Mouse (Mus musculus): Measurements from ENCODE around the gene Pou2f3.
"Not testable (repeated sequence)": the region's sequence is repeated elsewhere in the genome, so short reads cannot be mapped to it uniquely, and the experiment has no call there.

Gene Pou2f3

GRCm38 (mm10) chr9:43166346-43166745 lies 43.8 kb downstream of the Pou2f3 start:
- DNase-seq (ENCODE audit: low spot score), result no peak

GRCm38 (mm10) chr9:43155960-43156359 lies 54.2 kb downstream of the Pou2f3 start:
- DNase-seq (ENCODE audit: low spot score), result no peak

DNA sequence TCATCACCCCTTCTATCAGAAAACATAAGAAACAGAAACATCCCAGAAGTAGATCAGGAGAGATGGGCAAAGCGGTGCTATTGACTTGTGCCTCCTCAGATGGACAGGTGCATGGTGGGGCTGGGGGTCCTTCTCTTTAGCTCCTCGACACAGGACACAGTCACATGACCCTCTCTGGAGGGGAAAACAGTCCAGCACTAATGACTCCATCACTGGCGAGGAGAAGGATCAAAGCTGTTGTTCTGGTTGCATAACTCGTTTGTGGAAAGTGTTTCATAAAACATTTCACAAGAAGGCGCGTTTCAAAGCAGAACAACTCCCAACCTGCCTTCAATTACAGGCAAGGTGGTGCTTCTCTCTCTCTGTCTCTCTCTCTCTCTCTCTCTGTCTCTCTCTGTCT lies 58.4 kb downstream of the Pou2f3 start:
- no peak for DNase-seq (ENCODE audit: low spot score)

DNA sequence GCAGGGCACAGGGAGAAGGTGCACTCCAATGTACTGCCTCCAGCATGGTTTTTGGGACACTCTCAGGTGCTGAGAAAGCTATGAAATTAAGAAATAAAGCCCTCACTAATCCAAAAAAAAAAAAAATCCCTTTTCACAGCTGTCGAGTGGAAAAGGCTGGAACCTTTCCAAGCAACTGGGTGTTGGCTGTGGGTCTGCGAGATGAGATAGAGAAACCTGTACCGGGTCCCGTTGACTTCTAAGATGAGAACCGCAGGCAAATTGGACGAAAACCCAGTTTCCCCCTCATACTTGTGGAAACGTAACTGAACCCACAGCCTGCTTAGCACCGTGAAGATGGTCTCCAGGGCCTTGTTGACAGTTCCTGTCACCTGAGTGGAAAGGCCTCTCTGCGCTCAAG lies 59.2 kb downstream of the Pou2f3 start:
- no peak for DNase-seq (ENCODE audit: low spot score)

- peak; percentile 48 for DNase-seq (ENCODE audit: low spot score)
Observed at GRCm38 (mm10) chr9:43150075-43150474, 60.1 kb downstream of the Pou2f3 start.

GRCm38 (mm10) chr9:43149498-43149897 lies 60.7 kb downstream of the Pou2f3 start:
- no peak for DNase-seq (ENCODE audit: low spot score)

GRCm38 (mm10) chr9:43145196-43145595 lies 65.0 kb downstream of the Pou2f3 start:
- DNase-seq (ENCODE audit: low spot score), result no peak

DNA sequence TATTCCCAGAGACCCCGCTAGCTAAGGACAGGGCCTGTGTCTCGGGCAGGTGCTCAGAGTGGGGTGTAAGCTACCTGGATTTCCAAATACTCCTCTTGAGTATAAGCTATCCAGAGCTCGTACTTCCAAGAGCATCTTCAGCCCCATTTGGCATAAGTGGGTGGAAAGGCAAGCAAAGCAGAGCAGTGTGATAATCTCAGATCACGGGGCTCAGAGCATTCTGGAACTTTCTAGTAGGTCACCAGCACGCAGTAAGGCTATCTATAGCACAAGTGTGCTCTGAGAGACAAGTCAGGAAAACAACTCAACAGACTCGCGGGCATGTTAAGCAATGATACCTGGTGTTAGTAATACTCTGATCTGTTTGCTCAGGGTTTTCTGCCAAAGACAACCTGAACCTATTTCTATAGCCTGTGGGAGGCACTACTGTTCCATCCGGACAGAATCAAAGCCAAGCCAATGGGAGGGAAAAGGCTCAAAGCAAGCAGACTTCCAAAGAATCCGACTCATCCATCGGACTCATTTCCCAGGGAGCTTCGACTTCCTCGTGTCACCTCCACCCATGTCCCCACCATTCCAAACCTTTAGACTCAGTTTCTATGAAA lies 65.9 kb downstream of the Pou2f3 start:
- no peak for DNase-seq (ENCODE audit: low spot score)

GRCm38 (mm10) chr9:43141839-43142238 lies 68.3 kb downstream of the Pou2f3 start:
- DNase-seq (ENCODE audit: low spot score), result peak; percentile 21

DNA sequence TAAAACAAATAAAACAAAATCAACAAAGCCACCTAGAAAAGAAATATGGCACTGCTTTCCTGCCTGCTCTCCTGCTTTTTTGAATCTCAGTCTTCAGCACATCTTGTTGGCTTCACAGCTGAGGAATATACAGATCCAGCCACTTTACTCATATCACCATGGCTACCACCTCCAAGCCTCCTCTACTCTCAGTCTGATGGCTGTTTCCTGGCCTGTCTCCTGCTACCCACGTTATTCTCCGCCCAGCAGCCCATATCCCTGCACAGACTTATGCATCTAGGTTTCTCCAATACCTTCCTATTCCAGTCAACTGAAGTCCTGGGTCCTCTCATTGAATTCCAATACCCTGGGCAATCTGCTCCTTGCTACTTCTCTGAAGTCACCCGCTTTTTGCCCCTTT lies 76.6 kb downstream of the Pou2f3 start:
- no peak for DNase-seq (ENCODE audit: low spot score)

DNA sequence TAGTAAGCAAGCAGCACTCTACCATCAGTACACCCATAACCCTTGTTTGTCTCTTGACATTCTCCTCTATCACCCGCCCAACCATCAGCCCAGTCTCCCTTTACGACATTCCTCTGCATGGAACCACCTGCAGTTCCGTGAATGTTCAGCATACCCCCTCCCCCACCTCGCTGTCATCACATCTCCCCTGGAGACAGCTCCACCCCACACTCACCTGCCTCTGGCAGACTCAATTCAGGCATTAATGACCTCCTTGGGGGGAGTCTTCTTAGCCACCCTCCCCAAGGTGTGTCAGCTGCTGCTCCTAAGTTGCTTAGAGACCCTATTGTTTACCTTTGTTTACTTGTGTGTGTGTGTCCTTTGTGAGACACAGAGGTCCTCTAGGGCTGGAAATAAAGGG lies 77.8 kb downstream of the Pou2f3 start:
- DNase-seq (ENCODE audit: low spot score), result no peak

GRCm38 (mm10) chr9:43131940-43132339 lies 78.2 kb downstream of the Pou2f3 start:
- no peak for DNase-seq (ENCODE audit: low spot score)

GRCm38 (mm10) chr9:43130684-43131083 lies 79.5 kb downstream of the Pou2f3 start:
- DNase-seq (ENCODE audit: low spot score), result no peak

DNA sequence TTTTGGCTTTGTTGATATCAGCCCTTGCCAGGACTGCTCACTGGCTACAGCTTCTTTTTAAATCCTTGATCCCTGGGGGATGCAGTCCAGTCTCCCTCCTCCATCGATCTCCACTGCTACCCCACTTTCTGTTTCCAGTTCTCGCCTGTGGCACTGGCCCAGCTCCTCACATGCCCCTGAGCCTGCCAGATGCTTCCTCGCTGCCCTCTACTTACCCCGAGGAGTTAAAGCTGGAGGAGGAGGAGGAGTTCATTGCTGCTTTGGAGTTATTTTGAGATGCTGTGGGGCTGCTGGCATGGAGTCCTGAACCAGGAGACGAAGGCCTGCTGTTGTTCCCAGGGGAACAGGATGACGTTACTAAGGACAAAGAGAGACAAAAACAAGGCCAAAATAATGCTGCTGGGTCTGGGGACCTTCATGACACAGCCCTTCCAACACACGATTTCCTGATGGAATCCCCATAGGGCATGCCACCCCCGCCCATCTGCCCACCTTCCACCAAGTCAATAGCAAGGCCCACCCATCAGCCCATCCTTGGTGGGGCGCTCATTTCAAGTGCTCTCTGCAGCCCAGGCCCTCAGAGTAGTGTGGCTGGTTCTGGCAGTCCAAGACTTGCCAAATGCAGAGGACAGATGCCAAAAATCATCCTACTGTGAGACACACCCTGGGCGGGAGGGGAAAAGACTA lies 82.9 kb downstream of the Pou2f3 start:
- peak; percentile 49 for DNase-seq (ENCODE audit: low spot score)

DNA sequence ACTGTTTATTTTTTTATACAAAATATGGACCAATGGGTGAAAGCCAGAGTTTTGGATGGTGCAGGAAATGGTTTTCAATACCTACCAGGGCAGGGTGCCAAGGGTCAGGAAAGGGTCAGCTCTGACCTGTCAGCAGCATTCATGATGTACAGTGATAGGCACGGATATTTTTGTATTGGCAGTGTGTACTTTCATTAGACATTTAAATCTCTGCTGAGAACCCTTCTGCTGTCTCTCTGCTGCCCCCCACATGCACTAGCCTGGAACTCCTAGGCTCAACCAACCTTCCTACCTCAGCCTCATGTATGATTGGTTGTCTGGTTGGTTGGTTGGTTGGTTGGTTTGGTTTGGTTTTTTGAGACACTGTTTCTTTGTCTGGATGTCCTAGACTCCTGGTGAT lies 87.8 kb downstream of the Pou2f3 start:
- no peak for DNase-seq (ENCODE audit: low spot score)

GRCm38 (mm10) chr9:43121948-43122347 lies 88.2 kb downstream of the Pou2f3 start:
- DNase-seq (ENCODE audit: low spot score), result not testable (repeated sequence)

- DNase-seq (ENCODE audit: low spot score), result no peak
Observed at GRCm38 (mm10) chr9:43116997-43117336, 93.2 kb downstream of the Pou2f3 start.

GRCm38 (mm10) chr9:43116134-43116996 lies 93.8 kb downstream of the Pou2f3 start, which contains the start of gene Tmem136:
TSS of gene Tmem136 (minus strand) at chr9:43116570.
- DNase-seq (ENCODE audit: low spot score), result peak; percentile 58

DNA sequence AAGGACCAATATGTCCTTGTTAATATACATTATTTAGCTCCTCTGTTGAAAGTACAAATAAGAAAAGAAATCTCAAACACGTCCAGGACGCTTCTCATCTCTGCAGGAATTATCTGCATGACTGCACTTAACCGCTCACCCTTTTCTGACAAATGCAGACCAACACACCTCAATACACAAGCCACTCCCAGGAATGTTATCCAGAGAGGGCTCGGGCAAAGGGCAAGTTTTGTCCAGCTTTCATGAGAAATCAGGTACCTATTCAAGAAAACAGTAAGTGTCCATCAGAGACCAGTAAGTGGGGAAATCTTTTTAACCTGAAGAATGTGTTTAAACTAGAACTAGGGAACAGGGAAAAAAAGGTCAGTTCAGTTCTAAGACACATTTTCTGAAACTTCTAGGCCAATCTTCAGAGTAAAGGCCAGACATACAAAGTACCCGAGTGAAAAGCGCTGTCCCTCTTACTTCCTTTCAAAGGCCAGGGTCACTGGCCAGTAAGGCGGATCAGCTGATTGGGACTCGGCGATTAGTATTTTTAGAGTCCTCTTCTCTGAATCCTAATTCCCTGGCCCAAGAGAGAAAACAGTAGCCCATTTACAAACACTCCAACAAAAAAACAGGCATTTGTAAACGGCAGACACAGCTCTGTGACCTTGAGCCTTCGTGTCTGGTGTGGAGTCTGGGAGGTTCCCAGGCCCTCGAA lies 94.6 kb downstream of the Pou2f3 start:
- no peak for DNase-seq (ENCODE audit: low spot score)

DNA sequence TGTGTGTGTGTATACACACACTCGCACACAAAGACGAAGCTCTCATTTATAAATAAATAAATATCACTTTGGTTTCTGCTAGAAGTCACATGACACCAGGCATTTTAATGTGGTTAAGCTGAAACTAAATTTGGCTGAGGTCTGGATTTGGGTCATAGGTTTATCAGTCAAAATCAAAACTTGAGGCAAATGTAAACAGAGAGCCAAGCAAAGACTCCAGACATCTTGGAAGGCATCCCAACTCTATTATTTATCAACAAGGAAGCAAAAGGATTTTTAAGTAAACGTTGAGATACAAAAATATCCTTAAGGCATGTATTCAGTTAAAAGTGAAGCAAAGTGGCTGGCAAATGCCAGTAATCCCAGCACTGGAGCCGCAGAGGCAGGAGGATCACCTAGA lies 95.3 kb downstream of the Pou2f3 start:
- DNase-seq (ENCODE audit: low spot score), result no peak

DNA sequence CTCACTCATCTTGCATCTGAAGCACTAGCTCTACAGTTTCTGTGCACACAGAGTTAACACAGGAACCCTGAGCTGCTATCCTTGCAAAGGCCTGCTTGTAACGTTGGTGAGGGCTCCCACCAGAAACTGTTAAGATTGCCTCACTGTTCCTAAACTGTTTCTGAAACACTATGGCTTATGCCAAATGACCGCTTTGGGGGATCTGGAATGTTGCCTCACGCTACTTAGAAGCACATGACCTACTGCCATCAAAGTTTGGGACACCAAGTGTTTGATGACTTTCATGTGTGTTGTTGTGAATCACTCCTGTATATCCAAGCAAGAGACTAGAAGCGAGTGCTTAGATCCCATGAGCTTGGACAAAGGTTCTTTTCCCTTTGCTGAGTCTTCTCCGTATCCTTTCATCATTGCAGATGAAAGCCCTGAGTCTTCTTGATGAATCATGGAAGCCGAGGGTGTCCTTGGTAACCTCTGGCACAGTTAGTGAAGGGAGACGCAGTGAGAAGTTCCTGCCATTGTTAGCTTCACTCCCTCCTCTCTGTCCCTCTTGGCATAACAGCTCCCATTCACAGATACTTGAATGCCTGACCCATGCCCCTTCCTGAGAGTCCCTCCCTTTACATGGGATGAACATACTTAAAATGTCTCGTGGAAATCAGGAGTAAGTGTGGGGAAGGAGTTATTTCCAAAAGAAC lies 99.7 kb downstream of the Pou2f3 start:
- no peak for DNase-seq (ENCODE audit: low spot score)

DNA sequence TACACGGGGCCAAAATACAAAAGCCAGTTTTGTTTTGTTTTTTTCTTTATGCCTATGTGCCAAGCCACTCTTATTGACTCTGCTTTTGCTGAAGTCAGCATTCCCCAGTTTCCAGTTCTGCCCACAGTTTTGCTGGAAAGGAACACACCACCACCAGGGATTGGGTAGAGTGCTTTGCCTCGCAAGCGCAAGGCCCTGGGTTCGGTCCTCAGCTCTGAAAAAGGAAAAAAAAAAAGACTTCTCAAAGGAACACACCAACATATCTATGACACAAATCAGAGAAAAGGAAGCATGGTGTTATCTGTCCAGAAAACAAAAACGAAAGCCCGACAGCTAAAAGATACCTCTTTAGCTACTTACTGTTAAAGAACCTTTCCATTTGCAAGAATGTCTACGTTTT lies 101.0 kb downstream of the Pou2f3 start:
- no peak for DNase-seq (ENCODE audit: low spot score)

Measured in ovary, adult 18-20 months (tissue).